Mouse (Mus musculus) cerebellum, postnatal 10 days (tissue): Measurements from ENCODE around the gene P4ha2.

Experiments
- DNase-seq, 2 experiments: peaks; one replicate each; pipeline ENCODE4 v3.0.0; 2021; ENCODE audit warnings: mixed read lengths in 2 of 2

The P4ha2 gene

GRCm38 (mm10) chr11:54141200-54141971, 41.5 kb downstream of the P4ha2 start:
- DNase-seq, result no peak

- DNase-seq, result peak; percentile 86 to 89
Measured at GRCm38 (mm10) chr11:54144886-54145285, 45.0 kb downstream of the P4ha2 start.

- no peak for DNase-seq
Measured at GRCm38 (mm10) chr11:54145990-54146389, 46.1 kb downstream of the P4ha2 start.

GRCm38 (mm10) chr11:54149791-54150465, 50.0 kb downstream of the P4ha2 start:
- no peak for DNase-seq

- DNase-seq, result no peak
Measured at GRCm38 (mm10) chr11:54151141-54151540, 51.2 kb downstream of the P4ha2 start.

GRCm38 (mm10) chr11:54152957-54153356, 53.1 kb downstream of the P4ha2 start:
- no peak for DNase-seq

GRCm38 (mm10) chr11:54155864-54156263, 56.0 kb downstream of the P4ha2 start:
- peak; percentile 42 to 53 for DNase-seq

GRCm38 (mm10) chr11:54156504-54156903, 56.6 kb downstream of the P4ha2 start:
- no peak for DNase-seq

GRCm38 (mm10) chr11:54157586-54157985, 57.7 kb downstream of the P4ha2 start:
- DNase-seq, result no peak

GRCm38 (mm10) chr11:54160435-54160834, 60.5 kb downstream of the P4ha2 start:
- no peak for DNase-seq

- no peak for DNase-seq
Measured at GRCm38 (mm10) chr11:54160920-54161319, 61.0 kb downstream of the P4ha2 start.

- DNase-seq, result no peak
Measured at GRCm38 (mm10) chr11:54161514-54161913, 61.6 kb downstream of the P4ha2 start.

- DNase-seq, result no peak
Measured at GRCm38 (mm10) chr11:54162968-54163367, 63.1 kb downstream of the P4ha2 start.

- no peak for DNase-seq
Measured at GRCm38 (mm10) chr11:54169432-54170295, 69.8 kb downstream of the P4ha2 start.

GRCm38 (mm10) chr11:54171175-54171574, 71.3 kb downstream of the P4ha2 start:
- DNase-seq, result no peak

GRCm38 (mm10) chr11:54174226-54174625, 74.3 kb downstream of the P4ha2 start:
- no peak for DNase-seq

- DNase-seq, result peak in 1 of 2 experiments; percentile 20
Measured at GRCm38 (mm10) chr11:54174877-54175276, 75.0 kb downstream of the P4ha2 start.
